Mouse (Mus musculus): Measurements from ENCODE around the gene Dip2c. TPM values are rescaled to one million over a fixed set of nuclear protein-coding genes. Genes with fewer than 3 reads are reported as not detected.

Dip2c gene
- polyA plus RNA-seq, 1 experiment from 2014 or later, result 4.4 TPM

DNA sequence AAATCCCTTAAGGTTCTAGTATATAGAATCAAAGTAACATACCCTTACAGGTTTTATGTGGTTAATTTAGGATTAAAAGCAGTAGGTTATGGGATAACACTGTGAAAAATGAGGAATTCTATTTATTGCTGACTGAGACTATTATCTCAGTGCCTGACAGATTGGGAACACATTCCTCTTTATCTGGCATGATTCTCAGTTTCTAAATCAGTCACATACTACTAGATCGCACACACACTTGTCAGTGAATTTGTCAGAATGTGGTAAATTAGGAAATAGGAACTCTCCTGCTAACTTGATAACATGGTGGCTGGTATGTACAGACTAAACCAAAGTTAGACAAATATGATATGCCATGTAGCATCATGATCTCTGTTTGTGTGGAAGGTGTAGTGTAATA, 334.9 kb downstream of the Dip2c start:
- Histone ChIP-seq H3K4me2 (no peak overlapping the region), H3K9ac (ENCODE audit: low read depth, low read length) (no peak overlapping the region), H3K9me3 (replicated peaks; ENCODE audit: control insufficient read depth, low read length) (no peaks in the 10 kb centered on the region), H3K4me3 (ENCODE audit: low read depth, low read length) (no peak overlapping the region), H3K4me1 (ENCODE audit: control insufficient read depth, insufficient read depth, low read length) (no peaks in the 10 kb centered on the region), H3K27me3 (ENCODE audit: control insufficient read depth, insufficient read depth, low read length) (no peaks in the 10 kb centered on the region), H3K27ac (ENCODE audit: low read depth, low read length) (no peak overlapping the region), H3K36me3 (ENCODE audit: control insufficient read depth, insufficient read depth, low read length) (no peaks in the 10 kb centered on the region)
- 47% methylated on average over 1 of the region's 1 CpGs for WGBS (ENCODE audit: insufficient replicate concordance)
- ATAC-seq (replicated peaks; ENCODE audit: insufficient number of reproducible peaks, low FRiP score, low TSS enrichment), result no peak

DNA sequence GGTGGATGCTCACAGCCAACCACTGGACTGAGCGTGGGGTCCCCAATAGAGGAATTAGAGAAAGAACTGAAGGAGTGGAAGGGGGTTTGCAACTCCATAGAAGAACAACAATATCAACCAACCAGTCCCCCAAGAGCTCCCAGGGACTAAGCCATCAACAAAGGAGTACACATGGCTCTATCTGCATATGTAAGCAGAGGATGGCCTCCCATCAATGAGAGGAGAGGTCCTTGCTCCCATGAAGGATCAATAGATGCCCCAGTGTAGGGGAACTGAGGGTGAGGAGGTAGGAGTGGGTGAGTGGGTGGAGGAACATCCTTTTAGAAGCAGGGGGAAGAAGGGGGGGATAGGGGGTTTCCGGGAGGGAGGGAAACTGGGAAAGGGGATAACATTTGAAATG, 356.4 kb downstream of the Dip2c start:
- no peaks in the 10 kb centered on the region for H3K27me3 ChIP-seq (ENCODE audit: control insufficient read depth, insufficient read depth, low read length)
- no peaks in the 10 kb centered on the region for H3K9me3 ChIP-seq (replicated peaks; ENCODE audit: control insufficient read depth, low read length)
- peaks cover 6% of the 10 kb centered on the region for H3K4me1 ChIP-seq (ENCODE audit: control insufficient read depth, insufficient read depth, low read length)
- 77% methylated on average over 2 of the region's 2 CpGs for WGBS (ENCODE audit: insufficient replicate concordance)
- H3K4me2 ChIP-seq, result no peak overlapping the region
- H3K4me3 ChIP-seq (ENCODE audit: low read depth, low read length), result no peak overlapping the region
- no peak for ATAC-seq (replicated peaks; ENCODE audit: insufficient number of reproducible peaks, low FRiP score, low TSS enrichment)
- H3K36me3 ChIP-seq (ENCODE audit: control insufficient read depth, insufficient read depth, low read length), result no peaks in the 10 kb centered on the region
- H3K27ac ChIP-seq (ENCODE audit: low read depth, low read length), result no peak overlapping the region
- no peak overlapping the region for H3K9ac ChIP-seq (ENCODE audit: low read depth, low read length)

DNA sequence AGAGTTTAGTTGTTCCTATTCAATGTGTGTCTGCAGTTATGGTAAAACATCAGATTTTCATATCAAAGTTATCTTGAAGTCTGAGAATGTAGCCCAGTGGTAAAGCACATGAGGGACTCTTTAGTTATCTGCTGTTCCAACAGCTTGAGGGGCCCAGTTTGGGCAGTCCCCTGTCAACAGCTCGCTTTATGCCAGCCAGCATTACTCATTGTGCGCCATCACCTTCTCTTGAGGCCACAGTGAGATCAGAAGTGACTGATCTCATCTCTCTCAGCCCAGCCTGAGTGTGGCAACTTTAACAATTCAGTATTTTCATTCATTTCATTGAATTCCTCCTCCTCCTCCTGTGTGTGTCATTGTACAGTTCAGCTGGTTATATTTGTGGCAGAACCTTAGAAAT, 359.6 kb downstream of the Dip2c start:
- Histone ChIP-seq H3K9ac (ENCODE audit: low read depth, low read length) (no peak overlapping the region), H3K9me3 (replicated peaks; ENCODE audit: control insufficient read depth, low read length) (no peaks in the 10 kb centered on the region), H3K4me1 (ENCODE audit: control insufficient read depth, insufficient read depth, low read length) (peaks cover 9% of the 10 kb centered on the region), H3K36me3 (ENCODE audit: control insufficient read depth, insufficient read depth, low read length) (no peaks in the 10 kb centered on the region), H3K4me3 (ENCODE audit: low read depth, low read length) (no peak overlapping the region), H3K27me3 (ENCODE audit: control insufficient read depth, insufficient read depth, low read length) (no peaks in the 10 kb centered on the region), H3K4me2 (no peak overlapping the region), H3K27ac (ENCODE audit: low read depth, low read length) (no peak overlapping the region)
- 55% methylated on average over 2 of the region's 2 CpGs for WGBS (ENCODE audit: insufficient replicate concordance)
- no peak for ATAC-seq (replicated peaks; ENCODE audit: insufficient number of reproducible peaks, low FRiP score, low TSS enrichment)

DNA sequence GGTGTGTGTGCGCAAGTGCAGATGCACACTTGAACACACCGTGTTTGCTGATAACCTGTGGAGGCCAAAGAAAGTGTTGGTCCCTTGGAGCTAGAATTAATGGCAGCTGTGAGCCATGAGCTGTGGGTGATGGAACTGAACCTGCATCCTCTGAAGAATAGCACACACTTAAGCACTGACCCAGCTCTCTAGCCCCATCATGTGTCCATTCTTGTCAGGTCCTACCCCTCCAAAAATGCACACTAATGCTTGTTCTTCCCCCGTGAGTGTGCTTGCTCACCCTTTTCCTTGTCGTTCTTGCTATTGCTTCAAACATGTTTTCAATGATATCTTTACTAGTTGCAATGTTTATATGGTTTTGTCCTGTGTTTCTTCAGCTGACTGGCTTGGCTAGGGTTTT, 360.2 kb downstream of the Dip2c start:
- no peak overlapping the region for H3K27ac ChIP-seq (ENCODE audit: low read depth, low read length)
- H3K27me3 ChIP-seq (ENCODE audit: control insufficient read depth, insufficient read depth, low read length), result no peaks in the 10 kb centered on the region
- H3K4me2 ChIP-seq, result no peak overlapping the region
- no peaks in the 10 kb centered on the region for H3K9me3 ChIP-seq (replicated peaks; ENCODE audit: control insufficient read depth, low read length)
- no peaks in the 10 kb centered on the region for H3K36me3 ChIP-seq (ENCODE audit: control insufficient read depth, insufficient read depth, low read length)
- H3K9ac ChIP-seq (ENCODE audit: low read depth, low read length), result no peak overlapping the region
- H3K4me1 ChIP-seq (ENCODE audit: control insufficient read depth, insufficient read depth, low read length), result peaks cover 9% of the 10 kb centered on the region
- no peak overlapping the region for H3K4me3 ChIP-seq (ENCODE audit: low read depth, low read length)
- no peak for ATAC-seq (replicated peaks; ENCODE audit: insufficient number of reproducible peaks, low FRiP score, low TSS enrichment)
- 54% methylated on average over 4 of the region's 4 CpGs for WGBS (ENCODE audit: insufficient replicate concordance)

DNA sequence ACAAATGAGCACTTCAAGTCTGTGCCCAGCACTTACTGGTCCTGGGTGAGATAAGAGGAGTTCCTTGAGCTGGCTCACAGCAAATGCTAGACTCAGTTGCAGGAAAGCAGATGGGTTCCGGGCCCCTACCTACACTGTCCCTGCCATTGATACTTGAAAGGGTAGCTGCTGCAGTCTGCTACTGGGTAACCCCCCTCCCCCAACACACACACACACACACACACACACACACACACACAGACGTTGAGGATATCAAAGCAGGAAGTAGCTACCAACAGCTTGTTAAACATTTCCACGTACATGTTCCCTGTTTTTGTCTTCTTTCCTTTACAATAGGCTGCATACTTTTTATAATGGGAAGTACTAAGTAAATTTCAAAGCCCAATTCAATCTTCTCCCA, 361.6 kb downstream of the Dip2c start:
- Histone ChIP-seq H3K36me3 (ENCODE audit: control insufficient read depth, insufficient read depth, low read length) (no peaks in the 10 kb centered on the region), H3K27me3 (ENCODE audit: control insufficient read depth, insufficient read depth, low read length) (no peaks in the 10 kb centered on the region), H3K27ac (ENCODE audit: low read depth, low read length) (no peak overlapping the region), H3K4me1 (ENCODE audit: control insufficient read depth, insufficient read depth, low read length) (peaks cover 9% of the 10 kb centered on the region), H3K4me2 (no peak overlapping the region), H3K4me3 (ENCODE audit: low read depth, low read length) (no peak overlapping the region), H3K9ac (ENCODE audit: low read depth, low read length) (no peak overlapping the region), H3K9me3 (replicated peaks; ENCODE audit: control insufficient read depth, low read length) (no peaks in the 10 kb centered on the region)
- 32% methylated on average over 3 of the region's 3 CpGs for WGBS (ENCODE audit: insufficient replicate concordance)
- no peak for ATAC-seq (replicated peaks; ENCODE audit: insufficient number of reproducible peaks, low FRiP score, low TSS enrichment)

DNA sequence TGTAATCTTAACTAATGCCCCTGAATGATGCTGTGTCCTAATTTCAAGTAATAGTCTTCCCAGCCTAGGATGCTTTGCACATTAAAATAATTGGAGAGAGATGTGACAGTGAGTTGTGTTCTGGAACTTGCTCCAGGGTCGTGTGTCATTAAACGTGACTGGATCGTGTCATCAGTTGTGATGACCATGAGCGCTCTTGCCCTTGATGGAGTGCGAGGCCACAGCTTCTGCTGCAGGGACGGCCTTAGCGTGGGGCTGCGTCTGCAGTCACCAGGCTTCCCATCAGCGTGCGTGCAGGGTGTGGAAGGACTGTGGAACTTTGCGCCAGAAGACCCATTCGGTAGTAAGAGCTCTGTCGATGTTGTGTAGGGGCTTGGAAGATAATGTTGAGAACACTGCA, 372.4 kb downstream of the Dip2c start:
- Histone ChIP-seq H3K4me1 (ENCODE audit: control insufficient read depth, insufficient read depth, low read length) (peaks cover 3% of the 10 kb centered on the region; the same call in 1 of the 2 replicates), H3K27me3 (ENCODE audit: control insufficient read depth, insufficient read depth, low read length) (no peaks in the 10 kb centered on the region), H3K9me3 (replicated peaks; ENCODE audit: control insufficient read depth, low read length) (no peaks in the 10 kb centered on the region), H3K27ac (ENCODE audit: low read depth, low read length) (no peak overlapping the region), H3K9ac (ENCODE audit: low read depth, low read length) (no peak overlapping the region), H3K4me3 (ENCODE audit: low read depth, low read length) (no peak overlapping the region), H3K4me2 (no peak overlapping the region), H3K36me3 (ENCODE audit: control insufficient read depth, insufficient read depth, low read length) (no peaks in the 10 kb centered on the region)
- no peak for ATAC-seq (replicated peaks; ENCODE audit: insufficient number of reproducible peaks, low FRiP score, low TSS enrichment)
- WGBS (ENCODE audit: insufficient replicate concordance), result 88% methylated on average over 13 of the region's 13 CpGs

DNA sequence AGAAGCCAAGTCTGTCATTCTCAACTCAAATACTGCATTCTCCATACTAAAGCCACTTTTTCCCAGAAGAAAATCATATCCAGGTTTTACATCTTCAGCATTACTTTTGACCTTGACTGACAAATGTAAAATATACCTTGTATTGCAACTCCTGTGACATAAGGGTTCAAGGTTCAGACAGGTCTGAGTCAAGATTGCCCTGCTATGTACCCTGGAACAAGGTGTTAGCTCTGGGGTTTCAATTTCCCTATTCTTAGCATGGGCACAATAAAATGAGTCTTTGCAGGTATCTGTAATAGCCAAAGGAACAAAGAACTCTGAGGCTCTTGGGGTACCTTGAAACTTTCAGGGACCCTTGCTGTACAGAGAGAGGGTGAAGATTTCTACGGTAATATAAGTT, 373.6 kb downstream of the Dip2c start:
- WGBS (ENCODE audit: insufficient replicate concordance), result 84% methylated on average over 1 of the region's 1 CpGs

DNA sequence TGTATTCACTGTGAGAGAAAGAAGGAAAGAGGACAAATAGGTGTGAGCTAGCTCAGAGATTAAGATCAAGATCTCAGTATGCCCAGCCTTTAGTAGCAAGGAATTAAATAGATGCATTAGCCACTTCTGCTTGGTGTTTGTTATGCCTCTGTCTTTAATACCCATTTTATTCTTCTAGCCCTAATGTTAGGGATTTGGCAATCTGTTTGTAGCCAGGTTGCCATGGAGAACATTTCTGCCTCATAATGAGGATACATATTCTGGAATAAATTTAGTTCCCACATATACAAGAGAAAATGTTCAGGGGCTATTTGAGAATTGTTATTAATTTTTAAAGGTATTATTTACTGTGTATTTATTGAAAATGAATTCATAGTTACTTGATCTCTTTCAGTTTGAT, 374.3 kb downstream of the Dip2c start:
- Histone ChIP-seq H3K4me2 (no peak overlapping the region), H3K36me3 (ENCODE audit: control insufficient read depth, insufficient read depth, low read length) (no peaks in the 10 kb centered on the region), H3K4me1 (ENCODE audit: control insufficient read depth, insufficient read depth, low read length) (peaks cover 3% of the 10 kb centered on the region; the same call in 1 of the 2 replicates), H3K9ac (ENCODE audit: low read depth, low read length) (no peak overlapping the region), H3K4me3 (ENCODE audit: low read depth, low read length) (no peak overlapping the region), H3K9me3 (replicated peaks; ENCODE audit: control insufficient read depth, low read length) (no peaks in the 10 kb centered on the region), H3K27ac (ENCODE audit: low read depth, low read length) (no peak overlapping the region), H3K27me3 (ENCODE audit: control insufficient read depth, insufficient read depth, low read length) (no peaks in the 10 kb centered on the region)
- ATAC-seq (replicated peaks; ENCODE audit: insufficient number of reproducible peaks, low FRiP score, low TSS enrichment), result no peak

More for the DNA sequence above, 373.6 kb downstream of the Dip2c start:
- ATAC-seq (replicated peaks; ENCODE audit: insufficient number of reproducible peaks, low FRiP score, low TSS enrichment), result no peak
- Histone ChIP-seq H3K36me3 (ENCODE audit: control insufficient read depth, insufficient read depth, low read length) (no peaks in the 10 kb centered on the region), H3K9me3 (replicated peaks; ENCODE audit: control insufficient read depth, low read length) (no peaks in the 10 kb centered on the region), H3K4me1 (ENCODE audit: control insufficient read depth, insufficient read depth, low read length) (peaks cover 3% of the 10 kb centered on the region; the same call in 1 of the 2 replicates), H3K9ac (ENCODE audit: low read depth, low read length) (no peak overlapping the region), H3K27ac (ENCODE audit: low read depth, low read length) (no peak overlapping the region), H3K4me2 (no peak overlapping the region), H3K27me3 (ENCODE audit: control insufficient read depth, insufficient read depth, low read length) (no peaks in the 10 kb centered on the region), H3K4me3 (ENCODE audit: low read depth, low read length) (no peak overlapping the region)

DNA sequence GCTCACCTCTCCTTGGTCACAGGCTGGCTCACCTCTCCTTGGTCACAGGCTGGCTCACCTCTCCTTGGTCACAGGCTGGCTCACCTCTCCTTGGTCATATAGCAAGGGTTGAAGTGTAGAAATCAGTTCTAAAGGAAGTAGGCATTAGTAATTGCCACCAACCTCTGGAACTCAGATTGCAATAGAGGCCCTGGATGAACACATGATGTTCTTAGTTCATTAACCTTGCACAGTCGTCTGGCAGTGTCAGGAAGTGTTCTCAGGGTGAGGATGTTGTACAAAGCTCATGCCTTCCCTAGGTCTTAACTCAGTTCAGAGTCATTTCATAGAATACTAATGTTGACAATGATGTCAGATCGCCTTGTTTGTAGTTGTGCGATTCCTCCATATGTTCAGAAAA, 376.7 kb downstream of the Dip2c start:
- H3K9me3 ChIP-seq (replicated peaks; ENCODE audit: control insufficient read depth, low read length), result no peaks in the 10 kb centered on the region
- H3K36me3 ChIP-seq (ENCODE audit: control insufficient read depth, insufficient read depth, low read length), result no peaks in the 10 kb centered on the region
- H3K4me3 ChIP-seq (ENCODE audit: low read depth, low read length), result no peak overlapping the region
- no peak for ATAC-seq (replicated peaks; ENCODE audit: insufficient number of reproducible peaks, low FRiP score, low TSS enrichment)
- no peak overlapping the region for H3K4me2 ChIP-seq
- 71% methylated on average over 3 of the region's 3 CpGs for WGBS (ENCODE audit: insufficient replicate concordance)
- H3K27me3 ChIP-seq (ENCODE audit: control insufficient read depth, insufficient read depth, low read length), result no peaks in the 10 kb centered on the region
- H3K9ac ChIP-seq (ENCODE audit: low read depth, low read length), result no peak overlapping the region
- no peaks in the 10 kb centered on the region for H3K4me1 ChIP-seq (ENCODE audit: control insufficient read depth, insufficient read depth, low read length)
- no peak overlapping the region for H3K27ac ChIP-seq (ENCODE audit: low read depth, low read length)

Data from heart, embryonic 11.5 days (tissue).